Mouse (Mus musculus): ENCODE measurements at regions not wholly inside any gene's neighbourhood (a gene's known extent, or its start where the extent isn't known, plus 50 kb on each side); places are given as distances from the start of the nearest gene placed in this dataset.
A peak's percentile ranks its signal among the peaks of the same experiment; 100 is the strongest.

- Histone ChIP-seq H3K9me3 (replicated peaks; ENCODE audit: control insufficient read depth, low read length) (no peaks in the 10 kb centered on the region), H3K27ac (ENCODE audit: low read length) (no peak overlapping the region), H3K4me1 (ENCODE audit: control insufficient read depth, insufficient read depth, low read length) (no peaks in the 10 kb centered on the region), H3K4me2 (ENCODE audit: low read depth, low read length) (no peak overlapping the region), H3K27me3 (ENCODE audit: control insufficient read depth, insufficient read depth, low read length) (no peaks in the 10 kb centered on the region), H3K36me3 (ENCODE audit: control insufficient read depth, insufficient read depth, low read length) (no peaks in the 10 kb centered on the region), H3K9ac (ENCODE audit: low read length) (no peak overlapping the region), H3K4me3 (replicated peaks; ENCODE audit: low read length) (no peak overlapping the region)
- ATAC-seq (ENCODE audit: insufficient read depth, low FRiP score): no peak
- 76% methylated on average over 2 of the region's 2 CpGs for WGBS
These were observed 122.2 kb upstream of the Dkk2 start for GRCm38 (mm10) chr3:131962870-131963269.

- Histone ChIP-seq H3K4me1 (ENCODE audit: control insufficient read depth, insufficient read depth, low read length) (no peaks in the 10 kb centered on the region), H3K4me2 (ENCODE audit: low read depth, low read length) (no peak overlapping the region), H3K9ac (ENCODE audit: low read length) (no peak overlapping the region), H3K27me3 (ENCODE audit: control insufficient read depth, insufficient read depth, low read length) (no peaks in the 10 kb centered on the region), H3K27ac (ENCODE audit: low read length) (no peak overlapping the region), H3K4me3 (replicated peaks; ENCODE audit: low read length) (no peak overlapping the region), H3K36me3 (ENCODE audit: control insufficient read depth, insufficient read depth, low read length) (no peaks in the 10 kb centered on the region), H3K9me3 (replicated peaks; ENCODE audit: control insufficient read depth, low read length) (no peaks in the 10 kb centered on the region)
- 87% methylated on average over 9 of the region's 9 CpGs for WGBS
- ATAC-seq (ENCODE audit: insufficient read depth, low FRiP score): no peak
These were observed 120.1 kb upstream of the Dkk2 start for GRCm38 (mm10) chr3:131964952-131965351.

DNA sequence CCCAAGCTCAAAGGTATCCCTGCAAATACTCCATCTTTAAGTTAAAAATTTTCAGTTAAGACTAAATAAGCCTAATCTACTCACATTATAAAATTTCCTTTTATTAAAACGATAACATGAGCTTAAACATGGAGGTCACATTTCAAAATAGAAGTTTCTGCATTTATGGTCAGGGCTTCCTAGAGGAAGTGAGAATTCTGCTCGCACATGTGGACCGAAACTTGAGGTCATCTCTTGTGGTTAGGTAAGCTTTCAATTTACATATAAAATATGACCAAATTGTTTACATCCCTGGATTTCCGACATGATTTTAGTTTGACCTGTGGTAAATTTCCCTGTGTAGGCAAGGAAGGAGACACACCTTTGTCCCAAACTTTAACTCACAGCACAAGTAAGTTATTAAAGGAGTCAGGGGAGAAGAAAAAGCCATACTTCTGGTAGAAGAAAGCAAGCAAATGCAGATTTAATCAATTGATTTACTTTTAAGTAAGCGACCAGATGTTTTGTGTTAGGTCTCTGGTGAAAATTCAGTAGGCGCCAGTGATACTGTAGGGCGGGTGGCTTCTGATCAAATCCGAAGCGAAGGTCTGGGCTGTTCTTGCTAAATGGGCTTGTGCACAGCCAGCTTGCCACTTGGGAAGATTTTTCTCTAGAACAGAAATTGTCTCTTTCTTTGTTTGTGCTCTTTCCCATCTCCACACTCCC is 119.5 kb upstream of the Dkk2 start:
- H3K27ac ChIP-seq (ENCODE audit: low read length): no peak overlapping the region
- H3K9me3 ChIP-seq (replicated peaks; ENCODE audit: control insufficient read depth, low read length): no peaks in the 10 kb centered on the region
- H3K4me1 ChIP-seq (ENCODE audit: control insufficient read depth, insufficient read depth, low read length): no peaks in the 10 kb centered on the region
- no peak overlapping the region for H3K4me2 ChIP-seq (ENCODE audit: low read depth, low read length)
- no peak for ATAC-seq (ENCODE audit: insufficient read depth, low FRiP score)
- H3K36me3 ChIP-seq (ENCODE audit: control insufficient read depth, insufficient read depth, low read length): no peaks in the 10 kb centered on the region
- no peak overlapping the region for H3K9ac ChIP-seq (ENCODE audit: low read length)
- H3K4me3 ChIP-seq (replicated peaks; ENCODE audit: low read length): no peak overlapping the region
- WGBS: 83% methylated on average over 9 of the region's 9 CpGs
- H3K27me3 ChIP-seq (ENCODE audit: control insufficient read depth, insufficient read depth, low read length): no peaks in the 10 kb centered on the region

DNA sequence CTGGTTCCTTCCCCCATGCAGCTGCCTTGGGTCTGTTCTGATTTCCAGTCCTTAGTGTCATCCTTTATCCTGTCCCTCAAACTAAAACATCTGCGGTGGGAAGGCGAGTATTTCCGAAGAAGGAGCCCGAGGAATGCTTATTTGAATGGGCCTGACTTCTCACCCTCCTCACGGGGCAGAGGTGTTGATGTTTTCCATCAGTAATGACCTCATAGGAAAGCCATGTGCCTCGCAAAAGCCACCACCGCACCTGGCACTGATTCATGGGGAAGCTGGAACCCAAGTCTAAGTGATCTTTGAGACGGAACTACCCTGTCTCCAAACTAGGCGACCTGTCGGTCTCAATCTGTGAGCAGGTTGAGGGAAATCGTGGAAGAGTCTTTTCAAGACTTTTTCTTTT is 117.8 kb upstream of the Dkk2 start:
- Histone ChIP-seq H3K9ac (ENCODE audit: low read length) (no peak overlapping the region), H3K27ac (ENCODE audit: low read length) (no peak overlapping the region), H3K9me3 (replicated peaks; ENCODE audit: control insufficient read depth, low read length) (no peaks in the 10 kb centered on the region), H3K4me3 (replicated peaks; ENCODE audit: low read length) (no peak overlapping the region), H3K27me3 (ENCODE audit: control insufficient read depth, insufficient read depth, low read length) (no peaks in the 10 kb centered on the region), H3K4me2 (ENCODE audit: low read depth, low read length) (no peak overlapping the region), H3K4me1 (ENCODE audit: control insufficient read depth, insufficient read depth, low read length) (no peaks in the 10 kb centered on the region), H3K36me3 (ENCODE audit: control insufficient read depth, insufficient read depth, low read length) (no peaks in the 10 kb centered on the region)
- ATAC-seq (ENCODE audit: insufficient read depth, low FRiP score): no peak
- 57% methylated on average over 11 of the region's 11 CpGs for WGBS

DNA sequence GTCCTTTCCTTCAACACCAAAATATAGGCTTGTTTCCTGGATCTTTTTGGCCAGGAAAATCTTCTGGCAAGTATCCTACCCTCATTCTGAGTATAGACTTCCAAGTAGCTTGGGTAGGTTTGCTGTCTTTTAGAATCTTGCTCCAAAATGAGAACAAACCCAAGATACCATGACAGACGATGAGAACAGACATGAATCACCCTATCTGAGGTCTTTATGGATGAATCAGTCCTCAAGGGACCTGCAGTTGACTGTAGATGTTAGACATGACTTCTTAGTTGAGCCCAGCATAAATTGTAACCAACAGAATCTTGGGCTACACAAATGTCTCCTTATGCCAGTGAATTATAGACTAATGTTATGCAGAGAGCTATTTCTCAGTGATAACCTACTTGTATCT is 114.3 kb upstream of the Dkk2 start:
- Histone ChIP-seq H3K4me3 (replicated peaks; ENCODE audit: low read length) (no peak overlapping the region), H3K27ac (ENCODE audit: low read length) (no peak overlapping the region), H3K36me3 (ENCODE audit: control insufficient read depth, insufficient read depth, low read length) (no peaks in the 10 kb centered on the region), H3K4me2 (ENCODE audit: low read depth, low read length) (no peak overlapping the region), H3K9ac (ENCODE audit: low read length) (no peak overlapping the region), H3K27me3 (ENCODE audit: control insufficient read depth, insufficient read depth, low read length) (no peaks in the 10 kb centered on the region), H3K9me3 (replicated peaks; ENCODE audit: control insufficient read depth, low read length) (no peaks in the 10 kb centered on the region), H3K4me1 (ENCODE audit: control insufficient read depth, insufficient read depth, low read length) (no peaks in the 10 kb centered on the region)
- 71% methylated on average over 1 of the region's 1 CpGs for WGBS
- no peak for ATAC-seq (ENCODE audit: insufficient read depth, low FRiP score)

DNA sequence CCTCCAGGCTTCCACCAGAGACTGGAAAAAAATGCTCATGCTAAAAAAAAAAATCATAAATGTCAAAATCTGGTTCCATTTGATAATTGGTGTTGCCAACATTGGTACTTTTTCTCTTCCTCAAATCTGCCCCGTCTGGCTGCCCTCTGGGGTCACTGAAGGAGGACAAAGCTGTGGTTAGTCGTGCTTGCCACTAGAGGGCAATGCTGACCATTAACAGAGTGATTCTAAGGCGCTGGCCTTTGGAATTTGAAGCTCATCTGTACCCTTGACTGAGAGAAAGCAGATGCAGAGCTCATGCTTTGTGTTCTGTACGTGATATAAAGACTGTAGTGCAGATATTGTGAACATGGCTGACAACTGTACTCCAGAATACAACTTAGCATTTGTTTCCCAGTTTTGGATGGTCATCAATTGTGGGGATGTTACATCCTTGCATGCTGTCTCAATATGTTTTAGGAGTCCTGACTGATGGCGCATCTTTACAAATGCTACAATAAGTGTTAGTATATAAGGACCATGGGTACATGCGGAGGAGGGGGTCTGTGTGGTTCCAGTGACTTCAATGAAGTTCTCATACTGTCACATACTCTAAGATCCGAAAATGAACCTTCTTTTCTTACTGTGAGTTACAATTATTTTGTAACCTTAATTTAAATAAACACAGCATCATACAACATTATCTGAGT is 109.0 kb upstream of the Dkk2 start:
- H3K4me3 ChIP-seq (replicated peaks; ENCODE audit: low read length): no peak overlapping the region
- H3K4me2 ChIP-seq (ENCODE audit: low read depth, low read length): no peak overlapping the region
- no peaks in the 10 kb centered on the region for H3K4me1 ChIP-seq (ENCODE audit: control insufficient read depth, insufficient read depth, low read length)
- no peak overlapping the region for H3K27ac ChIP-seq (ENCODE audit: low read length)
- H3K9ac ChIP-seq (ENCODE audit: low read length): no peak overlapping the region
- no peaks in the 10 kb centered on the region for H3K27me3 ChIP-seq (ENCODE audit: control insufficient read depth, insufficient read depth, low read length)
- 36% methylated on average over 7 of the region's 7 CpGs for WGBS
- peak; percentile 77; the same call in 1 of the 2 replicates for ATAC-seq (ENCODE audit: insufficient read depth, low FRiP score)
- no peaks in the 10 kb centered on the region for H3K36me3 ChIP-seq (ENCODE audit: control insufficient read depth, insufficient read depth, low read length)
- H3K9me3 ChIP-seq (replicated peaks; ENCODE audit: control insufficient read depth, low read length): no peaks in the 10 kb centered on the region

- WGBS: 76% methylated on average over 2 of the region's 2 CpGs
- H3K4me3 ChIP-seq (replicated peaks; ENCODE audit: low read length): no peak overlapping the region
- H3K4me1 ChIP-seq (ENCODE audit: control insufficient read depth, insufficient read depth, low read length): no peaks in the 10 kb centered on the region
- ATAC-seq (ENCODE audit: insufficient read depth, low FRiP score): no peak
- H3K9me3 ChIP-seq (replicated peaks; ENCODE audit: control insufficient read depth, low read length): no peaks in the 10 kb centered on the region
- H3K36me3 ChIP-seq (ENCODE audit: control insufficient read depth, insufficient read depth, low read length): no peaks in the 10 kb centered on the region
- no peaks in the 10 kb centered on the region for H3K27me3 ChIP-seq (ENCODE audit: control insufficient read depth, insufficient read depth, low read length)
- no peak overlapping the region for H3K4me2 ChIP-seq (ENCODE audit: low read depth, low read length)
- no peak overlapping the region for H3K27ac ChIP-seq (ENCODE audit: low read length)
- no peak overlapping the region for H3K9ac ChIP-seq (ENCODE audit: low read length)
These were observed 101.8 kb upstream of the Dkk2 start for GRCm38 (mm10) chr3:131983292-131983691.

- no peak overlapping the region for H3K27ac ChIP-seq (ENCODE audit: low read length)
- H3K36me3 ChIP-seq (ENCODE audit: control insufficient read depth, insufficient read depth, low read length): no peaks in the 10 kb centered on the region
- no peak for ATAC-seq (ENCODE audit: insufficient read depth, low FRiP score)
- no peak overlapping the region for H3K4me2 ChIP-seq (ENCODE audit: low read depth, low read length)
- H3K9ac ChIP-seq (ENCODE audit: low read length): no peak overlapping the region
- H3K4me3 ChIP-seq (replicated peaks; ENCODE audit: low read length): no peak overlapping the region
- no peaks in the 10 kb centered on the region for H3K9me3 ChIP-seq (replicated peaks; ENCODE audit: control insufficient read depth, low read length)
- H3K4me1 ChIP-seq (ENCODE audit: control insufficient read depth, insufficient read depth, low read length): no peaks in the 10 kb centered on the region
- no peaks in the 10 kb centered on the region for H3K27me3 ChIP-seq (ENCODE audit: control insufficient read depth, insufficient read depth, low read length)
- WGBS: 44% methylated on average over 6 of the region's 6 CpGs
These were observed 86.1 kb upstream of the Dkk2 start for GRCm38 (mm10) chr3:131998838-131999613.

DNA sequence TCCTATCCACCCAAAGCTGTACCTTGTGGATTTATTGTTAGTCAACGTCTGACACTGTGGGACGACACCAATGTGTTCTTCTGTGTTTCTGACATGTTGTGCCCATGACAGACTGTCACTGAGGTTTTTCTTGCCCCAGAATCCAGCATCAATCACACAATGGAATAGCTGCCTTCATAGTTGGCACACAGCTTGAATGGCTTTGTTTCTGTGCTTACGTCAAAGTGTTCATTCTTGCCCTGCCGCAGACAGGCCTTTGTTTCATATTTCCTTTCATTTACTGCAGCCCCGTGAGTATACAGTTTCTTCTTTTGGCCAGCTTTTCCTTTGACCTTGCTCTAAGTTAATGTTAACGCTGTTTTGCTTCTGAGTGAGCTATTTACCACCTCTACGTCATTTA is 78.9 kb upstream of the Dkk2 start:
- no peak overlapping the region for H3K27ac ChIP-seq (ENCODE audit: low read length)
- H3K27me3 ChIP-seq (ENCODE audit: control insufficient read depth, insufficient read depth, low read length): no peaks in the 10 kb centered on the region
- H3K4me3 ChIP-seq (replicated peaks; ENCODE audit: low read length): no peak overlapping the region
- ATAC-seq (ENCODE audit: insufficient read depth, low FRiP score): no peak
- no peaks in the 10 kb centered on the region for H3K9me3 ChIP-seq (replicated peaks; ENCODE audit: control insufficient read depth, low read length)
- H3K4me1 ChIP-seq (ENCODE audit: control insufficient read depth, insufficient read depth, low read length): no peaks in the 10 kb centered on the region
- H3K36me3 ChIP-seq (ENCODE audit: control insufficient read depth, insufficient read depth, low read length): no peaks in the 10 kb centered on the region
- no peak overlapping the region for H3K9ac ChIP-seq (ENCODE audit: low read length)
- no peak overlapping the region for H3K4me2 ChIP-seq (ENCODE audit: low read depth, low read length)
- WGBS: 63% methylated on average over 7 of the region's 7 CpGs

All from stomach, embryonic 16.5 days (tissue).